ENCODE assay signal across 17 mouse cellular contexts in genomic region chr7:138501347-138502014, GRCm38 (mm10).
DNase-seq lines count a peak whose midpoint lies in the region; ATAC-seq lines count a peak whose summit lies in the region.
"Had no signal": no experiment of that assay in that cellular context is flagged by ENCODE, and none has a peak within 500 bp of the region (broad histone marks: within the 10 kb centered on the region; RNA-seq: fewer than 3 reads in every experiment).

No protein-coding gene starts in this region.

- DNase-seq in layer of hippocampus, adult 18-20 months (ENCODE audit: low spot score in 2 of 2) = peak; percentile 11 to 24
- no peak for DNase-seq in layer of hippocampus, adult 9-11 months
- DNase-seq in right cerebral cortex, postnatal 10 days (ENCODE audit: low spot score in 2 of 2) = peak; percentile 37 to 40
- no peak for DNase-seq in right cerebral cortex, postnatal 36 days (ENCODE audit: low spot score in 2 of 2)
- no peak for DNase-seq in adrenal gland, postnatal 4 days (ENCODE audit: low spot score in 2 of 2)
- DNase-seq: adrenal gland, adult 8-10 months; cerebellum, postnatal 36 days; heart, adult 2 months; heart, postnatal 10 days had no signal

- ATAC-seq in forebrain, embryonic 15.5 days (replicated peaks) = peak; percentile 81
- ATAC-seq in heart, embryonic 12.5 days (ENCODE audit: insufficient number of reproducible peaks, low FRiP score) = no peak
- ATAC-seq: lung, postnatal 0 days had no signal

- H3K36me3 ChIP-seq in forebrain, embryonic 15.5 days = no peaks in the 10 kb centered on the region
- H3K36me3 ChIP-seq in heart, embryonic 12.5 days = no peaks in the 10 kb centered on the region
- H3K36me3 ChIP-seq: embryonic facial prominence, embryonic 12.5 days; kidney, embryonic 15.5 days; limb, embryonic 12.5 days had no signal

- whole genome bisulfite sequencing in forebrain, embryonic 15.5 days = 22% methylated on average over 14 of the region's 14 CpGs
- 66% methylated on average over 14 of the region's 14 CpGs for WGBS in heart, embryonic 12.5 days

- H3K4me1 ChIP-seq in forebrain, embryonic 15.5 days = peaks cover 9% of the 10 kb centered on the region
- no peaks in the 10 kb centered on the region for H3K4me1 ChIP-seq in heart, embryonic 12.5 days (replicated peaks)
- H3K4me1 ChIP-seq: embryonic facial prominence, embryonic 12.5 days; limb, embryonic 12.5 days; megakaryocyte, embryonic 14.5 days had no signal

- 0 out of 2 replicates have a peak overlapping the region, but pooled peaks have one; percentile 12 for H3K27ac ChIP-seq in forebrain, embryonic 15.5 days (replicated peaks)
- H3K27ac ChIP-seq in heart, embryonic 12.5 days (ENCODE audit: poor library complexity, severe bottlenecking) = no peak overlapping the region
- H3K27ac ChIP-seq: embryonic facial prominence, embryonic 12.5 days; heart, adult 2 months; kidney, embryonic 15.5 days; limb, embryonic 12.5 days; liver, embryonic 14.5 days had no signal

- H3K4me2 ChIP-seq in forebrain, embryonic 15.5 days (replicated peaks) = peak overlapping the region; percentile 15
- H3K4me2 ChIP-seq in heart, embryonic 12.5 days = no peak overlapping the region
- H3K4me2 ChIP-seq: embryonic facial prominence, embryonic 12.5 days; kidney, embryonic 15.5 days; limb, embryonic 12.5 days had no signal

- no peak overlapping the region for H3K9ac ChIP-seq in forebrain, embryonic 15.5 days (replicated peaks)
- H3K9ac ChIP-seq in heart, embryonic 12.5 days = no peak overlapping the region
- H3K9ac ChIP-seq: embryonic facial prominence, embryonic 12.5 days; kidney, embryonic 15.5 days; limb, embryonic 12.5 days; liver, embryonic 14.5 days had no signal

- no peaks in the 10 kb centered on the region for H3K9me3 ChIP-seq in forebrain, embryonic 15.5 days
- no peaks in the 10 kb centered on the region for H3K9me3 ChIP-seq in heart, embryonic 12.5 days (replicated peaks)
- H3K9me3 ChIP-seq: embryonic facial prominence, embryonic 12.5 days; kidney, embryonic 15.5 days; limb, embryonic 12.5 days had no signal

- no peaks in the 10 kb centered on the region for H3K27me3 ChIP-seq in forebrain, embryonic 15.5 days
- H3K27me3 ChIP-seq in heart, embryonic 12.5 days (replicated peaks) = no peaks in the 10 kb centered on the region
- H3K27me3 ChIP-seq: embryonic facial prominence, embryonic 12.5 days; kidney, embryonic 15.5 days; limb, embryonic 12.5 days; megakaryocyte, embryonic 14.5 days had no signal

- no peak overlapping the region for H3K4me3 ChIP-seq in forebrain, embryonic 15.5 days
- H3K4me3 ChIP-seq in heart, embryonic 12.5 days = no peak overlapping the region
- H3K4me3 ChIP-seq: embryonic facial prominence, embryonic 12.5 days; heart, adult 2 months; kidney, embryonic 15.5 days; limb, embryonic 12.5 days; megakaryocyte, embryonic 14.5 days had no signal

Comparison
In these comparisons a context has a peak if more than half of its experiments do, and no peak if none do; other contexts are left out.
1. DNase-seq: peak in layer of hippocampus, adult 18-20 months (2 of 2) and right cerebral cortex, postnatal 10 days (2 of 2); none in layer of hippocampus, adult 9-11 months (single experiment), right cerebral cortex, postnatal 36 days (0 of 2) and adrenal gland, postnatal 4 days (0 of 2).